Mouse (Mus musculus) heart, postnatal 0 days (tissue): ENCODE results near the gene Bcl2l14.

Experiments used
- CTCF ChIP-seq: IDR thresholded peaks from 2 replicates; pipeline ENCODE4 v1.5.1; 2016; ENCODE audit warnings: antibody characterized with exemption, control low read depth, low read depth
- EP300 ChIP-seq: IDR thresholded peaks from 2 replicates; pipeline ENCODE4 v1.6.1; 2016; ENCODE audit warnings: antibody characterized with exemption, low read depth

DNA sequence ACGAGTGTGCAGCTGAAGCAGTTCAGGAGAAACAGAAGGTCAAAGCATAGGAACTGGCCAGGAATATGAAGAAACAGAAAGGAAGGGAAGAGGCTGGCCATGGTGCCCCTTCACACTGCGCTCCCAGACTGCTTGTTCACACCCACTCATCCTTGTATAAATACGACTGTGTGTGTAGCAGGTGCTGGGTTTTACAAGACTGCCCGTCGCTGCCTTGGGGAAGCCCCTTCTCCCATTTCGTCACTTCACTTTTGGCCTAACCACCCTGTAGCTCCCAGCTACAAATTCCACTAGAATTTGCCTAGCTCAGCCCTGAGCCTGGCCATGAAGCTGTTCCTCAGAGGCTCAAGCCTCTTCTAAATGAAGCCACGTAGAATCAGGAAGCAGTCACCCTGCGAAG lies 24.3 kb downstream of the Bcl2l14 start:
- TF ChIP-seq EP300 (no peak), CTCF (no peak)
